Mouse (Mus musculus) kidney, embryonic 16.5 days (tissue): ENCODE measurements around the gene Sgk1. TPM values are rescaled to one million over a fixed set of nuclear protein-coding genes. Genes with fewer than 3 reads are reported as not detected.

Experiments used
- polyA plus RNA-seq: library from polyadenylated mRNA; unstranded; fragments of >200 nt; fragmentation: Nextera tagmentation; extraction: Ambion mirVana; gene quantifications from 2 replicates; pipeline ENCODE4 v1.2.1, GENCODE M21; 2015

Gene Sgk1
- polyA plus RNA-seq, 1 experiment from 2014 or later, result 105 TPM

Other genes with a start within 250 kb of the Sgk1 start
- gene 4930444G20Rik, start 185.9 kb downstream of the Sgk1 start, polyA plus RNA-seq, result not detected in 2 replicates